Mouse (Mus musculus) monocyte, adult 5-6 weeks (primary cell): ENCODE data around the gene Hlx. TPM values are rescaled to one million over a fixed set of nuclear protein-coding genes. Genes with fewer than 3 reads are reported as not detected.
A peak's percentile ranks its signal among the peaks of the same experiment; 100 is the strongest.

Source experiments
- ATAC-seq: fragments of 153-309, 156-312 bp; replicated peaks from 2 replicates; pipeline ENCODE4 v1.8.0; 2017; ENCODE audit warnings: mild to moderate bottlenecking; ENCODE audit not compliant: low TSS enrichment, insufficient number of reproducible peaks, severe bottlenecking, poor library complexity, low FRiP score
- total RNA-seq: library from RNA; stranded (forward); fragments of 200-1000, 200-491, 200-594 nt; gene quantifications from 3 replicates; pipeline ENCODE4 v1.2.3, GENCODE M21; 2017

Hlx gene
- total RNA-seq, 1 experiment from 2014 or later = 5.4 TPM

DNA sequence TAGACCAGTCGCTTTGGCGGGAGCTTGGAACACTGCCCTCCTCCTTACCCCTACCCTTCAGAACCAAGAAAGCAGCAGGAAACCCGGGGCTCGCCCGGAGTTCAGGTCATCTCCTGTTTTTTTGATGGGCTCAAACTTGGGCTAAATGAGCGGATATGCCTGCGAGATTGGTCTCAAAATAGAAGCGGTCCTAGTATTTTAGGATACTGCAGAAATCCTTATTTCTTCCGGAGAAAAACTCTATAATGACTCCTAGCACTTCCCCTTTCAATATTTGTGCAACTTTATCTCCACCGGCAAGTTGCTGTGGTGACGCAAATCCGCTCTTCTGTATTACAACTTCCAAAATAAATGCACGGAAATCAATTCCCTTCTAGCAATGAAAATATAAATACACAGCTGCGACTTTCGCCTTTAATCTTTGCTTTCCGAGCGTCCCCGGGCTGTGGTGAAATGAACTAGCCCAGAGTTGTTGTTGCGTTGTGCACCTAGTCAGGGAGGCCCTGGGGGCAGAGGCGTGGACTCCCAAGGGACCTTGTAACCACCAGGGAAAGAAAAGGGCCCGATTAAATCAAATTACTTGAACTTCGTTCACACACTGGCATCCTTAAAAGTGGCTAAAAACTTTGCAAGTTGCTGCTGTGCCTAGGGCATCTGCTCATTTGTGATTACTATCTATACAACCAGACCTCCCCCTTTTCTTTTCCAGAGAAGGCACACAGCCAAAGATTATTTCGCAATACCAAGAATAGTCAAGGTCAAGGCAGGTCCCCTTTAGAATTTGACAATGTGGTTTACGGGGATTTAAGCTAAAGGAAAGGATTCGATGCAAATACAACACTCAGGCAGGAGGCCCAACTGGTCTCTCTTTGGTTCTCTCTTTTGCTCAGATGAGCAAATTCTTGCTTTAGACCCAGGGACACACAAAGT is 2.8 kb upstream of the Hlx start:
- no peak for ATAC-seq

DNA sequence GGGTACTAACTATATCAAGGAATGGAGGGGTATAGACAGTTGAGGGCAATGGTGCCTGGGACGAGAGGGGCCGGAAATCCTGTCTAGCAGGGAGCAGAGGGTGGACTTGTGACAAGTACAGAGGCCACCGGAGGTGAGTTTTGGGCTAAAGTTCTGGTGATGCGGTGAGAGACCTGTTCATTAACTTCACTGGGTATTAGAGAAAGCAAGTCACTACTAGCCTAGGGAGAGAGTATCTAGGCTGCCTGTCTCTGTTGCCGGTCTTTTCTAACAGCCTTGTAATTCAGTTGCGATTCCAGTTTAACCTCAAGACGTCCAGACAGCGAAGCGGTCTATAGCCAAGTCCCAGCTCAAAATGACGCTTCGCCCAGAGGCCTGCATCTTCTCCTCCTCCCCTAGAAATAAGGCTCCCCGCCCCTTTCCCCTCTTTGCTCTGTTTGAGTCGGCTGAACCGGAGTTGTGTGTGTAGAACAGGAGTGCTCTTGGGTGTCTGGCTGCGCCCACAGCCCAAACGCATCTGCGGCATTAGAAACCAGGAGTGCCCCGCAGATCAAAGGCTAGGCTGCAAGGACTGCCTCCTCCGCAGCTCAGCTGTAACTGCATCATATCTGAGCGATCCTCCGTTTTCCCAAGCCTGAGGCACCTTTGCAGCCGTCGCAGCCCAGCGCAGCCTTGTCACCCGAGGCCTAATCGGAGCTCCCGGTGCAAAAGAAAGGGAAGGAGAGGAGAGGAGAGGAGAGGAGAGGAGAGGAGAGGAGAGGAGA is 1.8 kb upstream of the Hlx start:
- ATAC-seq = no peak

DNA sequence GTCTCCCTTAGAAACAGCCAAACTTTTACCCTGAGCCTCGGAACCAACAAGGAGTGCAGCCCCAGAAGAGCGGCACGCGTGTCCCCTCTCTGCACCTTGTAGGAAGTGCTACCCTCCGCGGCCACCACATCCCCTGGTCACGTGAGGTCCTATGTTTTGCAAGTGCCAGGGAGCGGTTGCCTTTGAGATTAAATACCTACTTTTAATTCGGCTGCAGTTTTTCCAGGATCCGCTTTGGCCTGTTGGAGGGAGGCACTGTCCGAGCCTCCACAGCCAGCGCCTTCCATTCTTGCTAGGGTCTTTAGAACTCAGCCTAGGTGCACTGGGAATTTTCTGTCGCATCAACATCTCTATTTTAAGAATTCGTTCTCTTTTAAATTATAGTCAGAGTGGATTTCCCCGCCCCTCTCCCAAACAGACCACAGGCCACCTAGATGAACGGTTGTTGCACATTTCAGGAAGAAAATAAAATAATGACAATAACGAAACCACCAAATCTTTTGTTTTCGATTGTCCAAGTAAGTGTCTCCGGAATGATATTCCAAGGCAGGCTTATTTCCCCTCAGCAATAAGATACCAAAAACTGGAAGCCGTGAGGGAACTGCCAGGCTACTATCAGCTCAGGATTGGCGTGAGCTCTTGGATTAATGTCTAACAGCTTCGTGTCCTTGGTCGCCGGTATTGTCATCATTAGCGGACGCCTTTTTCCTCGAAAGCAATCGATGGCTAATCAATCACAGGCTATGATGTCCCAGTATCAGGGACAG is 1.1 kb upstream of the Hlx start:
- ATAC-seq = no peak

DNA sequence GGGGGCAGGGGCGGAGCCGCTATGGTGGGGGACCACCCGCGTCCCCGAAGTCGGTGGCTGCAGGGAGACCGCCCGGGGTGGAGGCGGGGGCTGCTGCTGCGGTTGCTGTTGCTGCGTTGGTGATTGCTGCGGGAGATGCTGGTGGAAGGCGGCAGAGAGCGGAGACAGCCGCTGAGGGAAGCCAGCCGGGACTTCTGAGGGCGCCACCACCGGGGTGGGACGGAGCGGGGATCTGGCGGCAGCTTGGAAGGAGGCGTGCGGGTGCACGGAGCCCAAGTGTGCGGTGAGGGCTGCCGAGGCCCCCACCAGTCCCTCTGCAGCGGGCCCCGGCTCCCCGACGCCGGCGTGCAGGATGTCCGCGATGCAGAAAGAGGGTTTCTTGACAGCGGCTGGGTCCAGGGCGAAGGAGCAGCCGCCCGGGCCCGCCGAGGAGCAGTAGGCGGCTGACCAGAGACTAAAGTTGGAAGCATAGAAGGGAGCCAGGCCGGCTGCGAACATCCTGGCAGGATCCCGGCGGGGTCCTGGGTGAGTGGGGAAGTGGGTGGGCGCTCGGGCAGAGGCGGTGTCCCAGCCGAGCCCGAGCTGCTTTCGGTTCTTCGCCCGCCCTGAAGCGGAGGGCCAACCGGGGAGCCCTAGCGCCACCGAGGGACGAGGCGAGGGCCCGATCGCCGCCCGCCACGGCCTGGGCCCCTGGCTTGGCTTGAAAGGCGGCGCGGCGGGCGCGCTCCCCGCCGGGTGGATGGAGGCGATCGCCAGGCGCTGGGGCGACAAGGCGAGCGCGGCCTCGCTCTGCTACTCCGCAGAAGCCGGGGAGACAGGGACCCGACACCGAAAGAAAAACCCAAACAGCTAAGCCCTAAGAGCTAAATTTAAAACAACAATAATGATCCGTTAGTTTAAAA is 524 bp downstream of the Hlx start:
- no peak for ATAC-seq

DNA sequence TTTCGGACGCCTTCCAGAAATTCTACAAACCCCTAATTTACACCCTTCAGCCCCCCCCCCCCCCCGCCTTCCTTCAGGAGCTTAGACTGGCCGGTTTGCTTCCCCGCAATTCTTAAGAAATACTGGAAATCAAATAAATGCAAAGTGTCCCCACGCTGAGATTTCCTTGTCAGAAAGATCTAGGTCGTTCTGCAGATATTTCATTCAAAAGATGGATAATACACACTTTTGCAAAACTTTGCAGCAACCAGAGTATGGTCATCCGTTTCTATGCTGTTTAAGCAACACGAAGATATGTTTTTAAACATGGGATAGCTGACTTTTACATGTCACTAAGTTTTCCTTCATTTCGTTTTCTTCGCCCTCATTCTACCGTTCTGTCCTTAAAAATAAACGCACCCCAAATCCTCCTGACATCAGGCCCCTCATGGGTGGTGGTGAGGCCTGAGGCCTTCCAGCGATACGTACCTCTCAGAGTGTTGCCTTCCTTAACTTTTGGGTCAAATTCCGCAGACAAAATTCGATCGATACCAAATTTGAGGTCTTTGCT is 1.3 kb downstream of the Hlx start:
- no peak for ATAC-seq

DNA sequence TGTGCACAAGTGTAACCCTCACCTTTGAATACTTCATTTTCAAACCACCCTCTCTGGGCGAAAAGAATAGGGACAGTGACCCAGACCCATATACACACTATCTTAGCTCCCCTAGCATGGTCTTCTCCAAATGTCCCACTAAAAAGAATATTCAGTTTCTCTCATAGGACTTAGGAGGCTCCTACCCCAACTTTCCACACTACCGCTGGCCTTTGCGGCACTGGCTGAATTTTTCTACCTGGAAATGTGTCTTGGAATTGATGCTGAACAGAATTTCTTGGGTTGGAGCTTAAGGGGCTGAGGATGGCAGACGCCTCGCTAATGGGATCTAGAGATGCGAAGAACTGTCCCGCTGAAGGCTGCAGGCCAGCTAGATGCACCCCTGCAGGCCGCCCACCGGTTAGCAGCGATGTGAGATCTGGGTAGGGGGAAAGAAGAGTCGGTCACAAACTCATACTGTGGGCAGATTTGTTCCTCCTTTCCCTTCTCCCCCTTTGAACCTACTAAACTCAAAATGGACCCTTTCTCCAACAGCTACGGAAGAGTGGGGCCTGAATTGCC is 1.9 kb downstream of the Hlx start:
- no peak for ATAC-seq

DNA sequence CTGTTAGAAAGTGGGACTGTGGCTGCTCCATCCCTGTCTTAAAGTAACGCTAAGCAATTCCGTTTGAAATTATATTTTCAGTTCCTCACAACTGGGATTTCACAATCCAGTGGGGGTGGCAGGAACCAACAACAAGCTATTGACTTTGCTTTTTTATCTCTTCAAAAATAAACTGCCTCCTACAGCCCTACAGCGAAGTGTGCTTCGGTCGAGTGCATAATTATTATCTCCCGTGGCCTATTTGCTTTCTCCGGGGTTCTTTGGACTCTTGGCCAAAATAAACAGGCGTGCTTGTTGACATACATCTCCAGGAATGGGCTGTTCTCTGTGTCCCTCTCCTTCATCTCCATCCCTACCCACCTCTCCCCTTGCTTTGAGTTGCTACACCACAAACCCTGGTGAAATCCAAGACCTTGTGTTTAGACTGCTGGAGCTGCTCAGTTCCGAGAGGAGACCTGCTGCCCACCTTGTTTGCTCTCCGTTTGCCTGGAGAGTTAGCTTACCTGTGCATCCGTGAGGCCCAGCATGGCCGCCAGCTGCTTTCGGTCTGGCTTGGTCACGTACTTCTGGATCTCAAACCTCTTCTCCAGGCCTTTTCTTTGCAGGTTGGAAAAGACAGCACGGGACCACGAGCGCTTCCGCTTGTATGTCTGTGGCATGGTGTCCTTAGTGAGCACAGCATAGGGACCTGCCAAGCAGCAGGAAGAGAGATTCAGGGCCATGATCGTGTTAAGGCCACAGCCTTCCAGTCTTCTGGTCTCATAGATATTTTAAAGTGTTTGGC is 2.9 kb downstream of the Hlx start:
- ATAC-seq = 0 out of 2 replicates have a peak, but pooled peaks have one; percentile 23

DNA sequence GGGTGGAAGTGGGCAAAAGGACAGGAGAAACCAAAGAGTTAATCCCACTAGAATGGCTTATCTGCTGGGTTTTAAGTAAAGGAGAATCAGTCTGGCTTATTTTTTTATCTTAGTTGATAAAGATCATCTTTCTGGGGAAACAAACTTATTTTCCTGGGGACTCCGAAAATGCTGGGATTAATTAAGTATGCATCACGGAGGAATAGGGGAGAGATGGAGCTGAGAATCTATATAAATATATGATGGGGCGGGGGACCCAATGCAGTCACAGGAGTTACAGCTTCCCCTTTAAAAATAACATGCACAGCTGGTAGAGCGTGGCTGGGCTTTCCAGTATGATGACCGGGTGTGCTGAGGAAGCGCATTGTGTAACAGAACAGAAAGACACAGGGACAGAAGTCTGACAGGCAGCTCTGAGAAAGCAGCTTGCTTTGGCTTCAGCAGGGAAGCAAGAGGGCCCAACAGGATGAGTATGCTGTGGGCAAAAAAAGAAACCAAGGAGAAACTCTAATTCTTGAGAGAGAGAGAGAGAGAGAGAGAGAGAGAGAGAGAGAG is 3.8 kb downstream of the Hlx start:
- no peak for ATAC-seq

DNA sequence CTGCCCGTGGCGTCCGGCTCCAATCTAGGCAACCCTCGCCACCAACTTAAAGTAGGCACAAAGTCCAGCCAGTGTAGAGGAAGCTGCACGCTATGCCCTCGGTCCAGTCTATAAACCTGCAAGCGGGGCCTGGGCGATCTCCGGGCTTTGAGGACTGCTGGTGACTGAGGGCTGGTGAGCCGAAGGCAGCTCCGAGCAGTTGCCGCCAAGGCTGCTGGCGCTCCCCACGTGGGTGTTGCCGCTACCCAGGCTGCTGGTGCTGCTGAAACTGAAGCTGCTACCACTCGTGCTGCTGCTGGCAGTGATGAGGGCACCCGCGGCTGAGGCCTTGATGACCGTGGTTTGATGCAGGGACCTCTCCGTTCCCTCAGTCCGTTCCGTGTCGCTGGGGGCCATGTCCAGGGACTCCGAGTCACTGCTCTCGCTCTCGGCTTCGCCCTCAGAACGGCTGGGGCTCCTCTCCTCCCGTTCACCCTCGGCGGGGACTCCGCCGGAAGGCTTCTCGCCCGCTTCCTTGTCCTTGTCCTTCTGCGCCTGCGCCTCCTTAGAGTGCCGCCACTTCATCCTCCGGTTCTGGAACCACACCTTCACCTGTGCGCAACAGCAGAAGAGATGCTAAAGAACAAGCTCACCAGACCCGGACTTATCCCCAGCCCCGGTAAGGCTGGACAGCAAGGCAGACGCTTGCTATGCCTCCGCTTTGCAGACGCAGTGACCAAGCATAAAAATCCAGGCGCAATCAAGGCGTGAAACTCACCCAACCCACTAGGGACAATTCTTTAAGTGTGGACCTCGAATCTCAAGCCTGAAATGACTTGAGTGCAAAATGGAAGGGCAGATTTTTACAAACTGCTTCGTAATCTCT is 4.8 kb downstream of the Hlx start:
- ATAC-seq = no peak

DNA sequence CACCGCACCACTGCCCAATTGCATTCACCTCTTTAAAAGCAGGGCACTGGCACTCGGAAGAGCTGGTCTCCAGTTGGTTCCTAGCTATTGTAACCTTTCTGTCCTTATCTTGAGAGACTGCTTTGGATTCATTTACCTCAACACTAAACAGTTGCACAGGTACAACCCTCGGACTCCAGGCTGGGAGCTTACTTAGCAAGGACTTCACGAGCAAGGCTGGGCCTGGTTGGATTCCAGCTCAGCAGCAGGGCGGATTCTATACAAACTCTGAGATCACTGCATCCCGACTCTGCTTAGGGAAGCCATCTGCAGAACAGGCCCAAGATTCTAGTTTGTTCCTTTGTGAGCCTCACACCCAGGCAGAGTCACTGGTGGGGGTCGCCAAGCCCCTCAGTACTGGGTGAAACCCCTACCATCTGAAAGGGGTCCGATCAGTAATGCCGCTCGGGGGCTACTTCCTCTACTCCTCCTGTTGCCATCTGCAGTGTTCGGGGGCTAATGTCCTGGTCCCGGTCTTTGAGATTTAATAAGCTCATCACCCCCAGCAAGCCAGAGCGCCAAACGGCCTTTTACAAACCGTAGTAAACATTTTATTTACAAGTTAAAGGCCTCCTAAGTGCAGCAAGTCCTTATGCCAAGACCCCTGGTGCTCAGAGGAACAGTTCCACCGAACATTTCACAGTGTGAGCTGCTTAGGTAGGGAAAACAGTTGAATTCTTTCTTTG is 5.7 kb downstream of the Hlx start:
- ATAC-seq = no peak

DNA sequence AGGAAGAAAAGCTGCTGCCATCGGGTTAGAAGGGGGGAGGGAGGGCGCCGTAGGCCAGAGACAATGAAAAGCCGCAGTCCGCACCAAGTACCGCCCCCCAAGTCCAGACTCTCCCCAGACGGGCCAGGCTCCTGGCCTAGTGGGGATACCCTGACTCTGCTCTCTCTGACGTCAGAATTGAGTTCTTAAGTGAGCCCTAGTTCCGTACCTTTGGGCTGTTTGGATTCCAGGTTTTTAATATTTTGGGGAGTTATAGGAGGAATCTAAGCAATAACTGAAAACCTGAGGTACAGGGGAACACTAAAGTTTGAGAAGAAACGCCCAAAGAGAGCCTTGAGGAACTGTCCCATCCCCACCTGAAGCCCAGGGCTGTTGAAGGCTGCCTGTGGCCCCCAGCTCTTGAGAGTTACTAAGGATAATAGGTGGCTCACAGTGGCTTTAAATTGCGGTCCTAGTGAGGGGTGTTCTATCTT is 7.1 kb downstream of the Hlx start:
- no peak for ATAC-seq

DNA sequence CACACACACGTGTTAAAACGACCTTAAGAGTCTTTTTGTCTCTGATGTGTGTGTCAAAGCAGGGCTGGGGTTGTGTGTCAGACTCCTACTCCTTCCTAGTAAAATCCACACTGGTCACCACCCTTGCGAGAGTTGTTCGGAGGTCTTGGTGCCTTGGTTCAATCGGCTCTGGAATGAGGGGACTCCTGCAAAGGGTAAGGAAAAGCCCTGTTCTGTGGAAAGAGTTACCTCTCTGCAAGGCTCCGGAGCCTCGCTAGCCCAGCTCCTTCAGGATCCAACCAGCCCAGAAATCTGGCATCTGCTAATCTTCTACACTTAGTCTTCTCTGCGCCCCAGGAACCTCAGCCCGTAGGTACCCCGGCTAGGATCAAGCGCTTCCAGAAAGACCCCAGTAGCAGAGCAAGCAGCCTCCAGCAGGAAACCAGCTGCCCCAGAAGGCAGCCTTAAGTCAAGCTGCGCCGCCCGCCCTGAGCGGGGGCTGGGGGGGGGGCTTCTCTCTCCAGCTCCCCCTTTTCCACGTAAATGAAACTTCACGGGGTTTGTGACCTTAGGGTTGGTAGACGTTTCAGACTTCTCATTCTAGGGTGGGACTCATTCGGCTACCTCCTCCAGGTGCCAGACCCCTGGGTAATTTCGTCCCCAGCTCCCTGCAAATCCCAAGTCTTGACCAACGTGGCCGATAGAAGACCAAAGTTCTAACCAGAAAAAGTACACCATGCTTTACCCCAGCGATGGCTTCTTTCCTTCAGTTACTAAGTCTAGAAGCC is 7.7 kb downstream of the Hlx start:
- no peak for ATAC-seq

DNA sequence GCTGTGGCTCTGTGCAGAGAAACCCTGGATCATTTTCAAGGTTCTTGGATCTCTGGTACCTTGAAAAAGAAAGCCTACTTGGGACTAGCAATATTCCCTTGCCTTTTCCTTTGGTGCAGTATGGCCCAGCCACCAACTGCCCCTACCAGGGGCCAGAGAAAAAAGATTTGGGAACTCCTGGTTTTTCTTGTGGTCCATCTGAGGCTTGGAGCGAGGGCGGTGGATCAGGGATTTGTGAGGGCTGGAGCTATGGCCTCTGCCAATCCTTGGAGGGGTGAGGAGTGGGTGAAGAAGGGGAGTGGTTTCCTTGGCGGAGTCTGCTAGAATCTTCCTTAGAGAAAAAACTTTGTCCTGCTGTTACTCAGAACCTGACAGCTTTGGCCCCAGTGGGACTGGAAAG is 8.5 kb downstream of the Hlx start:
- ATAC-seq = no peak

DNA sequence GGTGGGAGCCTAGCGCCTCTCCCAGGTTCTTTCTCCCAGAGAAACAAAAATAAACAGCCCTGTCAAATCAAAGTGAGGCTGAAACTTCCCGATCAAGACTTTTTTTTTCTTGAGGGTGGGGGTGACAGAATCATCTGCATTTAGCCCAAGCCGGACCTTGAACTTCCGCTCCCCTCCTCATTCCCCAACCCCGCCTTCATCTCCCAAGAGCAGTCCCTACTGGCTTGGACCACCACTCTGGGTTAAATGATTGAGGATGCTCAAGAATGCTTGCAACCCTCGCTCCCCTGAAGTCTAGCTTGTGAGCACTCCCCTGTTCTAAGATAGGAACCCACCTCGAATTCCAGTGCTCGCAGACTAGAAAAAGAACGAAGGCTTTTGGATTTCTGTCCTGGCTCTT is 11.3 kb downstream of the Hlx start:
- ATAC-seq = no peak
